Mouse (Mus musculus): ENCODE measurements at regions not wholly inside any gene's neighbourhood (a gene's known extent, or its start where the extent isn't known, plus 50 kb on each side); places are given as distances from the start of the nearest gene placed in this dataset.

DNA sequence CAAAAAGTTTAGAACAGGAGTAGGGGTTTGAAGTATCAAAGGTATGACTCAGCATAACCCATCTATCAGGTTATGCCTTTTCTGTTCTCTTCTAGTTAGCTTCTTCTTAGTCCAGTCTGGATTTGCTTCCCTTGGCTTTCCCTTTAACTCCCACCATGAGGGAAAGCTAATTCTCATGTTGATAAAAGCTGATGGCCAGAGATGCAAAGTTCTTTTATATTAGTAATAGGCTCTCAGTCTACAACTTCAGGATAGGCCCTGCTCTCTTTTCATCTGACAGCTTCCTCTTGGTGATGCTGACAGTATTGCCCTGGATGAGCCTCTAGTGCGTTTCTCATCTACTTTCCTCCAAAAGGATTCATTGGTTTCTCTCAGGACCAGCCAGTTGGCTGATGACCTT is 161.7 kb upstream of the Klf12 start:
- no peak for TF ChIP-seq CTCF (IDR thresholded peaks at IDR 0.05)
- TF ChIP-seq POLR2A (IDR thresholded peaks at IDR 0.05; ENCODE audit: insufficient read depth, low read depth, low read length), result no peak
- TF ChIP-seq EP300 (IDR thresholded peaks at IDR 0.05; ENCODE audit: insufficient read depth, low read depth, low read length), result no peak

Data from heart, adult 2 months (tissue).